Comparison of ENCODE assay signal across 13 mouse cellular contexts in the genomic region with DNA sequence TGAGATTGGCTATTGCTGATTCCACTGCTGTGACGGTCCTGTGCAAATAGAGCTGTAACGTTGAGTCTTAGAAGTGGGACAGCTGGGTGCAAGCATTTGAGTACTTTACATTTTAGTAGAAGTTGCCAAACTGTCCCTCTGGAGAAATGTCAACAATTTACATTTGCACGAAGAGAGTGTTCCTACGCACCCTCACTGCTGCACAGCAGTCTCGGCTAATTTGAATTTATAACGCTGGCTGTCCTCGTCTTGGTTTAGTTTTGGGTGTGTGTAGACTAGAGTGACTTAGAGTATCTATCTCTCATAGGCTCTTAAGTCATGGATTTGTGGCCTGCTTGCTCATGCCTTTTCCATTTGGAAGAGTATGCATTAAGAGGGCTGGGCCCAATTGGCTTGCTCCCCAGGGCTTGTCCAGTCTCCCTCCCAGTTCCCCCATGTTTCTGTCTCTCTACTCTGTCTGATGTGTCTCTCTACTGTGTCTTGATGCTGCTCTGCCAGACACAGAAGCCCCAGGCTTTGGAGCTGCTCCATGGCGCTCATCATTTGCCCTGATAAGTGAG.
"Had no signal": no experiment of that assay in that cellular context is flagged by ENCODE, and none has a peak within 500 bp of the region (broad histone marks: within the 10 kb centered on the region; RNA-seq: fewer than 3 reads in every experiment).

No protein-coding gene starts in this region.

- H3K27ac ChIP-seq: kidney, embryonic 15.5 days; limb, embryonic 13.5 days; liver, embryonic 14.5 days; midbrain, embryonic 12.5 days; neural tube, embryonic 13.5 days had no signal

- H3K36me3 ChIP-seq: kidney, embryonic 15.5 days; limb, embryonic 13.5 days; midbrain, embryonic 12.5 days; neural tube, embryonic 13.5 days had no signal

- H3K27me3 ChIP-seq: kidney, embryonic 15.5 days; limb, embryonic 13.5 days; midbrain, embryonic 12.5 days; neural tube, embryonic 13.5 days had no signal

- H3K9ac ChIP-seq: kidney, embryonic 15.5 days; limb, embryonic 13.5 days; liver, embryonic 14.5 days; midbrain, embryonic 12.5 days; neural tube, embryonic 13.5 days had no signal

- H3K4me2 ChIP-seq: kidney, embryonic 15.5 days; limb, embryonic 13.5 days; midbrain, embryonic 12.5 days; neural tube, embryonic 13.5 days had no signal

- H3K9me3 ChIP-seq: kidney, embryonic 15.5 days; limb, embryonic 13.5 days; midbrain, embryonic 12.5 days; neural tube, embryonic 13.5 days had no signal

- H3K4me3 ChIP-seq: kidney, embryonic 15.5 days; limb, embryonic 13.5 days; midbrain, embryonic 12.5 days; neural tube, embryonic 13.5 days had no signal

- H3K4me1 ChIP-seq: kidney, embryonic 15.5 days; limb, embryonic 13.5 days; midbrain, embryonic 12.5 days; neural tube, embryonic 13.5 days had no signal

- DNase-seq: kidney, adult 2 months; kidney, postnatal 14 days; left cerebral cortex, postnatal 4 days; lung, adult 2 months; lung, postnatal 14 days; thymus, adult 2 months; thymus, postnatal 25 days had no signal

- ATAC-seq: midbrain, embryonic 16.5 days had no signal
